Mouse (Mus musculus): Measurements from ENCODE around the gene Cyp2c66.
"Not testable (repeated sequence)": the region's sequence is repeated elsewhere in the genome, so short reads cannot be mapped to it uniquely, and the experiment has no call there.

Gene Cyp2c66

GRCm38 (mm10) chr19:39113644-39114043 is at the start of gene Cyp2c66:
Gene Cyp2c66, plus strand, starts transcription at chr19:39113898.
- DNase-seq = no peak

- DNase-seq = not testable (repeated sequence)
These were observed 14.9 kb upstream of the Cyp2c66 start for GRCm38 (mm10) chr19:39098779-39099178.

- not testable (repeated sequence) for DNase-seq
These were observed 43.1 kb downstream of the Cyp2c66 start for GRCm38 (mm10) chr19:39156836-39157235.

All from right cerebral cortex, postnatal 25 days (tissue).